Mouse (Mus musculus) hindbrain, embryonic 14.5 days (tissue): ENCODE measurements around the gene Pip5k1b. TPM values are rescaled to one million over a fixed set of nuclear protein-coding genes. Genes with fewer than 3 reads are reported as not detected.

Experiments
- ATAC-seq: fragments of 200-750 bp; cut with Nextera tagmentation; 2 replicates; pipeline ENCODE4 v1.8.0; 2017; ENCODE audit warnings: moderate number of reproducible peaks, mild to moderate bottlenecking, moderate TSS enrichment, moderate library complexity; ENCODE audit not compliant: low FRiP score
- DNase-seq: peaks from one replicate; pipeline ENCODE4 v3.0.0-alpha.2; 2015; ENCODE audit warnings: low spot score
- H3K27ac ChIP-seq: fragments of 300-500 bp; sonication (generic); 2 replicates; pipeline ENCODE4 v1.5.1; 2014; ENCODE audit warnings: mild to moderate bottlenecking, moderate library complexity
- H3K27me3 ChIP-seq: fragments of 300-500 bp; sonication (generic); 2 replicates; pipeline ENCODE4 v1.6.1; 2014; ENCODE audit warnings: mild to moderate bottlenecking, low read length, mixed read lengths; ENCODE audit not compliant: control insufficient read depth, insufficient read depth
- H3K36me3 ChIP-seq: fragments of 300-500 bp; sonication (generic); replicated peaks from 2 replicates; pipeline ENCODE4 v1.6.1; 2014; ENCODE audit not compliant: control insufficient read depth, insufficient read depth
- H3K4me1 ChIP-seq: fragments of 300-500 bp; sonication (generic); replicated peaks from 2 replicates; pipeline ENCODE4 v1.6.1; 2014; ENCODE audit warnings: antibody characterized with exemption, low read length, mixed read lengths; ENCODE audit not compliant: control insufficient read depth, insufficient read depth
- H3K4me2 ChIP-seq: fragments of 300-500 bp; sonication (generic); replicated peaks from 2 replicates; pipeline ENCODE4 v1.6.1; 2014; ENCODE audit warnings: mild to moderate bottlenecking, moderate library complexity
- H3K4me3 ChIP-seq: fragments of 300-500 bp; sonication (generic); replicated peaks from 2 replicates; pipeline ENCODE4 v1.5.1; 2014; ENCODE audit warnings: mild to moderate bottlenecking, low read length
- H3K9ac ChIP-seq: fragments of 300-500 bp; sonication (generic); 2 replicates; pipeline ENCODE4 v1.6.1; 2014
- H3K9me3 ChIP-seq: fragments of 300-500 bp; sonication (generic); 2 replicates; pipeline ENCODE4 v1.6.1; 2016; ENCODE audit warnings: low read length; ENCODE audit not compliant: control insufficient read depth
- WGBS: fragments of 180-500 bp; shearing (Covaris S2); extraction: QIAGEN DNeasy Blood & Tissue Kit; methylation state at CpG from one replicate; pipeline ENCODE4 v1.1.7; 2014; 5-methylcytosine and 5-hydroxymethylcytosine counted together
- polyA plus RNA-seq: library from polyadenylated mRNA; unstranded; fragments of >200 nt; fragmentation: Nextera tagmentation; extraction: Ambion mirVana; gene quantifications from 2 replicates; pipeline ENCODE4 v1.2.1, GENCODE M21; 2014

The Pip5k1b gene
- polyA plus RNA-seq, 1 experiment from 2014 or later = 3.9 TPM

DNA sequence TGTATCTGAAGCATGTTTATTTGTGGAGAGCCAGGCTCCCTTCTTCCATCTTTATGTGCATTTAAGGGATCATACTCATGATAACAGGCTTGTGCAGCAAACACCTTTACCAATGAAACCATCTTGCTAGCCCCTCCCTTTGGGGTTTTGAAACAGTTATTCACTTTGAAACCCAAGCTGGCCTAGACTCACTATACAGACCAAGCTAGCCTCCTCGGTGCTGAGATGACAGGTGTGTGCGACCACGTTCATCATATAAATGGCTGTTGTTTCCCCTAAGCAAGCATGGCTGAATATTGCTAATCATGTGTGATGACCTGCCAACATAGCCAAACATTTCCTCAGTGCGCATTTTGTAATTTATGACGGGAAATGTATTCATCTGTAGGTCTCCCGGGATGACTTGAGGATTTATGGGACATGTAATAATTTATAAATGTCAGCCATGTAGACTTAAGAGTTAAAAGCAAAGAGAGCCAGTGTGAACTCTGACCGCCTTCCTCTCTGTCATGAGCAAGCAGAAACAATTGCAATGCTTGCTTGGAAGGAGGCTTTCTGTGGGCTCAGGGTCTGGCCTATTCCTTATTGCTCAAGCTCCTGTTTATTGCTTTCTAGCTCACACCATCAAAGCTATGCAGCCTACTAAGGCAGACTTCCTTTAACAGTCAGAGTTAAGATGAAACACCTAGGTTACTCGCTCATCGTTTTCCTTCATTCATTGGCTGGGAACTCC, 164.0 kb downstream of the Pip5k1b start:
- no peak for DNase-seq

DNA sequence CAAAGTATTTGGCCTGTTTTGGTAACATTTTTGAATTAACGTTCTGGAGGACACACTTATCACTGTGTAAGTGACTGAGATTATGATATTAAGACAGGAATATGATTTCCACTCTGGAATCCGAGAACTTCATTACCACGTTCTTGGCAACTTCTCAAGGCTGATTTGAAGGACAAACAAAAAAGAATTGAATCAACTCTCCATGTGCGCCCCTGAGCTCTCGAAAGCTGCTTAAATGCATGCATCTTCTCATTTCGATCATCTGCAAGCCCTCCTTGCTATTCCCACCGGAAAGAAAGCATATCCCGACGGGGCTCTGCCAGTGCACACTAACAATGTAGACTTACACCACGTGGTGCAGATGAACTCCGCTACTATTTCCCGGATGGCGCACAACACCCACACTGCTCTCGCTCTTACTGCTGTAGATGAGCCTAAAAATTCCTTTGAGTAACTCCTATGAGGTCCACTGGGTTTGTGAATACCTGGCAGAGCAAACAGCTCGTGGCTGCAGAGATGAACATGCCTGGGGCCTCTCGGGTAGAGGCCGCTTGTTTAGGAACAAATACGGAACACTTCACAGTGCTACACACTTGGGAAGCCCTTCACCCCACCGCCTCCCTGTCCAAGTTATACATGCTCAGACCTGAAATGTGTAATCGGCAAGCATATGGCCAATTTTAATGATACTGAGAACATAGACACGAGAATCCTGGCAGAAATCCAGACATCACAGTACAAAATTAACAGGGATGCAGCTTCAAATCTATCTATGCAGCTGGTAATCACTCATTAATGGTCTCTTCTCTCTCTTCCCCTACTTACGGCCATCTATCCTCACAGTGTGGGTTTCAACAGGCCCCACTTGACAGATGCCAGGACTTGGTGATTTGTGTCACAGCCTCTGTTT, 168.5 kb downstream of the Pip5k1b start:
- Histone ChIP-seq H3K4me3 (no peak overlapping the region), H3K36me3 (no peaks in the 10 kb centered on the region), H3K9me3 (no peaks in the 10 kb centered on the region), H3K27me3 (no peaks in the 10 kb centered on the region), H3K4me2 (no peak overlapping the region), H3K27ac (no peak overlapping the region), H3K9ac (no peak overlapping the region), H3K4me1 (no peaks in the 10 kb centered on the region; the same call in 1 of the 2 replicates)
- DNase-seq (no peak), ATAC-seq (no peak)
- 85% methylated on average over 22 of the region's 22 CpGs for WGBS

More for the DNA sequence above, 164.0 kb downstream of the Pip5k1b start:
- H3K27ac ChIP-seq = no peak overlapping the region
- no peak overlapping the region for H3K4me2 ChIP-seq
- no peak overlapping the region for H3K4me3 ChIP-seq
- no peaks in the 10 kb centered on the region for H3K27me3 ChIP-seq
- H3K36me3 ChIP-seq = no peaks in the 10 kb centered on the region
- no peak overlapping the region for H3K9ac ChIP-seq
- no peaks in the 10 kb centered on the region for H3K9me3 ChIP-seq
- WGBS = 54% methylated on average over 9 of the region's 9 CpGs
- H3K4me1 ChIP-seq = no peaks in the 10 kb centered on the region; the same call in 1 of the 2 replicates
- ATAC-seq = no peak

DNA sequence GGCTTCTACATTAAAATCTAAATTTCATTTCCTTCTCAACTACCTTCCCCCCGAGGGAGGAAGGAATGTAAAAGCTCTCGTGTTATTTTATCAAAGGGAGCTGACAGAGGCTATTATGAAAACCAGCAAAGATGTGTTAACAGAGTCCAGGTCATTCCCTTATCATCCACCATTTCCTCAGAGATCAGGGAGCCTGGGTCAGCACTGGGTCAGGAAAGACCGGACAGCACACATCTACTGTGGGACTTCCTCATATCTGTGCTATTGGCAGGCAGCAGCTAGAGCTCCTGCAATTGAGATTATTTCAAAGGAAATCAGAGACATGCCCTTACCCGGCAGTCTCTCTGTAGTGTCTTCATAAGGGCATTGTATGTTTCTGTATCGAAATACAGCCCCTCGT, 177.2 kb downstream of the Pip5k1b start:
- H3K9me3 ChIP-seq = no peaks in the 10 kb centered on the region
- WGBS = 48% methylated on average over 6 of the region's 6 CpGs
- ATAC-seq = no peak

GRCm38 (mm10) chr19:24371763-24372640, 183.7 kb downstream of the Pip5k1b start:
- no peaks in the 10 kb centered on the region for H3K36me3 ChIP-seq
- ATAC-seq = no peak; the same call in 1 of the 2 replicates
- H3K27ac ChIP-seq = peak overlapping the region; percentile 65
- no peaks in the 10 kb centered on the region for H3K27me3 ChIP-seq
- H3K9me3 ChIP-seq = no peaks in the 10 kb centered on the region
- 23% methylated on average over 19 of the region's 19 CpGs for WGBS
- peak; percentile 64 for DNase-seq
- H3K4me3 ChIP-seq = no peak overlapping the region
- H3K4me2 ChIP-seq = peak overlapping the region; percentile 45
- peak overlapping the region; percentile 39 for H3K9ac ChIP-seq
- H3K4me1 ChIP-seq = peaks cover 14% of the 10 kb centered on the region

More for the DNA sequence above, 177.2 kb downstream of the Pip5k1b start:
- DNase-seq = no peak
- no peaks in the 10 kb centered on the region for H3K27me3 ChIP-seq
- no peak overlapping the region for H3K9ac ChIP-seq
- no peak overlapping the region for H3K27ac ChIP-seq
- H3K36me3 ChIP-seq = no peaks in the 10 kb centered on the region
- H3K4me1 ChIP-seq = peaks cover 4% of the 10 kb centered on the region; the same call in 1 of the 2 replicates
- no peak overlapping the region for H3K4me2 ChIP-seq
- H3K4me3 ChIP-seq = no peak overlapping the region

DNA sequence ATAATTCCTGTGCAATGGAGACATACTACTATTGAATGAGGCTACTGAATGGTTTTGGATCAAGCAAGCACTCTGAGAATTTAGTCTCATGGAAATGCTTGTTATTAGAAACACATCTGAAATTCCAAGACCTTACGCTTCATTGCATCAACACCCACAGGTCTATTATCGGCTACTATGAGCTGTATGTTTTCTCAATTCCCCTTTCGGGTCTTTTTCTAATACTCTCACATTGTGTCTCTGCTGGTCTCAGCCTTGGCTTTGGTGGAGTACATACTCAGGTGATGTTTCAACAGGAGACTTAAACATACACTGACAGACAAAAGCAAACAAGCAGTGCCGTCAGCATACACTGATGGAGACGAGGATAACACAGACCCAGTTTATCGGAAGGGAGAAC, 187.3 kb downstream of the Pip5k1b start:
- peaks cover 14% of the 10 kb centered on the region for H3K4me1 ChIP-seq
- ATAC-seq (no peak), DNase-seq (no peak)

DNA sequence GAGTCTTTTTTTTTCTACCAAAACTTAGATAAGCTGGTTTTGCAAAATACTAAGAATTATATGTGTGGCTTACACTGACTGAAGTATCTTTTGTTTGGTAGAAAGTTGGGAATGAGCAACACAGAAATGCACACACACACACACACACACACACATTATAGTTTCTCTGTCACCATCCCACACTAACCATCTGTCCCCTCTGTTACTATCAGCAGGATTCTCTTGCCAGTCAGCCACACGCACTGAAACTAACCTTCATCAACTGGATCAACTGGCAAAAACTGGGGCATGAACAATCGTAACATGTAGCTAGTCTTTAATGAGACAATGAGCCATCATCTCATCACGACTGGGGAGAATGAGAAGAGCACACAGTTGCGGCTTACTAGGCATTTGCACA, 187.9 kb downstream of the Pip5k1b start:
- Histone ChIP-seq H3K27me3 (no peaks in the 10 kb centered on the region), H3K4me1 (peaks cover 13% of the 10 kb centered on the region), H3K27ac (no peak overlapping the region), H3K9me3 (no peaks in the 10 kb centered on the region), H3K9ac (no peak overlapping the region), H3K4me2 (no peak overlapping the region), H3K4me3 (no peak overlapping the region), H3K36me3 (no peaks in the 10 kb centered on the region)
- no peak for DNase-seq
- 75% methylated on average over 4 of the region's 4 CpGs for WGBS
- ATAC-seq = no peak

More for the DNA sequence above, 187.3 kb downstream of the Pip5k1b start:
- Histone ChIP-seq H3K9ac (no peak overlapping the region), H3K27me3 (no peaks in the 10 kb centered on the region), H3K9me3 (no peaks in the 10 kb centered on the region), H3K4me3 (no peak overlapping the region), H3K4me2 (no peak overlapping the region), H3K27ac (no peak overlapping the region), H3K36me3 (no peaks in the 10 kb centered on the region)
- 84% methylated on average over 6 of the region's 6 CpGs for WGBS

GRCm38 (mm10) chr19:24366747-24367146, 188.9 kb downstream of the Pip5k1b start:
- DNase-seq = no peak
- no peak overlapping the region for H3K4me3 ChIP-seq
- H3K4me2 ChIP-seq = no peak overlapping the region
- H3K27ac ChIP-seq = no peak overlapping the region
- no peaks in the 10 kb centered on the region for H3K9me3 ChIP-seq
- no peak overlapping the region for H3K9ac ChIP-seq
- no peaks in the 10 kb centered on the region for H3K27me3 ChIP-seq
- no peak for ATAC-seq
- WGBS = 85% methylated on average over 1 of the region's 1 CpGs
- peaks cover 3% of the 10 kb centered on the region for H3K4me1 ChIP-seq
- no peaks in the 10 kb centered on the region for H3K36me3 ChIP-seq

DNA sequence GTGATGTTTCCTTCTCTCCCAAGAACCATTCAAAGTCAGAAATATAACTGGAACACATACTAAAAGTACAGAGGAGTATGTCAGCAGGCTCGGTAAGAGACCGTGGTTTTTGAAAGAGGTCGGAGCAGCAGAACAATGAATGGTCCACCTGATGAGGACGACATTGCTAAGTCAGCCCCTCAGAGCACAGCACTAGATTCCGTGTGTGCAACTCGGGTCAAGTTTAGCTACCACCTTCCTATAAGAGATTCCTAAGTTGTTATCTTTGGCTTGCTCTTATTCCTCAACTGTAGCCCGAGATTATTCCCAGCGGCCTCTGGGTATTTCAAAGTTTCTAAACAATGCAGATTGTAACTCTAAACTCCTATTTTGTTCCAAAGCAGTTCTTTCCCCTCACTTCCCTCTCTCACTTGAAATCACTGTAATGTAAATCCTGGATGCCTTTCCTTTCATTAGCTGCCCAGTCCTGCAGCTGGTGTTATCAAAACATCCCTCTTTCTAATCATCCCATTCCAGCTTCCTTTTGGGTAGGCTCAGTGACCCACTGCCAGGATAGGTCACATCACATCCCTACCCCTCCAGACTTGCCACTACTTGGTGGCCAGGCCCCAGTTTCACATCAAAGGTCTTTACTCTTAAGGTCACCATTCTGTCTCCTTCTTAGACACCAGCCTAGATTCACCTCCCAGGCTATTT, 192.9 kb downstream of the Pip5k1b start:
- DNase-seq = no peak
- Histone ChIP-seq H3K4me3 (no peak overlapping the region), H3K4me1 (no peaks in the 10 kb centered on the region), H3K36me3 (no peaks in the 10 kb centered on the region), H3K27ac (no peak overlapping the region), H3K9ac (no peak overlapping the region), H3K4me2 (no peak overlapping the region), H3K9me3 (no peaks in the 10 kb centered on the region), H3K27me3 (no peaks in the 10 kb centered on the region)
- 63% methylated on average over 8 of the region's 8 CpGs for WGBS
- no peak for ATAC-seq
